Mouse (Mus musculus) testis, adult 2 months (tissue): ENCODE results near the gene Usp20. TPM values are rescaled to one million over a fixed set of nuclear protein-coding genes. Genes with fewer than 3 reads are reported as not detected.

ENCODE experiments used
- H3K27ac ChIP-seq: fragments of 200-500 bp; 2 replicates; pipeline ENCODE4 v1.5.1; 2012; ENCODE audit warnings: low read depth, low read length; ENCODE audit not compliant: control insufficient read depth, insufficient read depth
- H3K27me3 ChIP-seq: fragments of 200-500 bp; 2 replicates; pipeline ENCODE4 v1.6.1; 2012; ENCODE audit warnings: mild to moderate bottlenecking, low read length, moderate library complexity; ENCODE audit not compliant: control insufficient read depth, insufficient read depth
- H3K36me3 ChIP-seq: fragments of 200-500 bp; 2 replicates; pipeline ENCODE4 v1.6.1; 2012; ENCODE audit warnings: mild to moderate bottlenecking, low read length; ENCODE audit not compliant: control insufficient read depth, insufficient read depth
- H3K4me1 ChIP-seq: fragments of 200-500 bp; 2 replicates; pipeline ENCODE4 v1.6.1; 2012; ENCODE audit warnings: low read length; ENCODE audit not compliant: control insufficient read depth, insufficient read depth
- H3K4me3 ChIP-seq: fragments of 200-500 bp; 2 replicates; pipeline ENCODE4 v1.5.1; 2012; ENCODE audit warnings: low read depth, mild to moderate bottlenecking, low read length, moderate library complexity, mixed read lengths; ENCODE audit not compliant: control insufficient read depth
- CTCF ChIP-seq: fragments of 200-500 bp; IDR thresholded peaks from 2 replicates; pipeline ENCODE4 v1.5.1; 2012; ENCODE audit warnings: low read depth, mild to moderate bottlenecking, inconsistent platforms, low read length, moderate library complexity; ENCODE audit not compliant: control insufficient read depth, insufficient read depth, insufficient replicate concordance
- POLR2A ChIP-seq: fragments of 200-500 bp; IDR thresholded peaks from 2 replicates; pipeline ENCODE4 v1.6.1; 2012; ENCODE audit warnings: low read depth, mild to moderate bottlenecking, inconsistent platforms, low read length, moderate library complexity; ENCODE audit not compliant: control insufficient read depth
- polyA plus RNA-seq: library from polyadenylated mRNA; depleted of rRNA; stranded (reverse); fragments of >200 nt; gene quantifications from 2 replicates; pipeline ENCODE4 v1.2.3, GENCODE M21; 2012

Gene Usp20
- polyA plus RNA-seq, 1 experiment: 68.1 TPM

DNA sequence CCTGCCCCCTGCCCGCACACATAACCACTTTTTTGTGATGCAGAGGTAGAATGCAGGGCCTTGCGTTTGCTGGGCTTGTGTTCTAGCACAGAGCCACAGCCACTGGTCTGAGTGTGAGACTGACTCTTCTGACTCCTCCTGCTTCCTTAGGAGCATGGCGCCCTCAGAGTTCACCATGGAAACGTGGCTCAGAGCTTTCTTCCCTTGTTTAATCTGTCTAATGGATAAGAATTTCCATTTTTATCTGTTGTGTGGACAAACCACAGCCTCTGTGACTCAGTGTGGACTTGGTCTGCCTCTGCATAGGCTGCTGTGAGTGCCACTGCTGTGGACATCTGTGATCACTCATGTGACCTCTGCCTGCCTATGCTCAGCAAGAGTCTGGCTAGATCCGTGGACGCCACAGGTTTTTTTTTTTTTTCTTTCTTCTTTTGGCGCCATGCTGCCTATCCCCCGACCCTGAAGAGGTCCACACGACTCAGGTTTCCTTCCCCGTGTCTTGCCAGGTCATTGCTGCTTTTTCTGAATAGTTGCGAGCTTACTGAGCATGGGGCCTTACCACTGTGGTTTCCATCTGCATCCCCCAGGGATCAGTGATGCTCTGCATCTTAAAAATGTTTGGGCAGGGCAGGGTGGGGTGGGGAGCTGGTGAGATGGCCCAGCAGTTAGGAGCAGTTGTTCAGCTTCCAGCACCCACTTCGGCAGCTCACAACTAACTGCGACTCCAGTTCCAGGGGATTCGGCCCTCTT is 31.5 kb downstream of the Usp20 start:
- Histone ChIP-seq H3K27ac (no peak overlapping the region), H3K4me3 (no peak overlapping the region), H3K36me3 (no peaks in the 10 kb centered on the region; the same call in none of the 2 replicates), H3K27me3 (no peaks in the 10 kb centered on the region), H3K4me1 (no peaks in the 10 kb centered on the region)
- TF ChIP-seq CTCF: no peak
- no peak for TF ChIP-seq POLR2A

DNA sequence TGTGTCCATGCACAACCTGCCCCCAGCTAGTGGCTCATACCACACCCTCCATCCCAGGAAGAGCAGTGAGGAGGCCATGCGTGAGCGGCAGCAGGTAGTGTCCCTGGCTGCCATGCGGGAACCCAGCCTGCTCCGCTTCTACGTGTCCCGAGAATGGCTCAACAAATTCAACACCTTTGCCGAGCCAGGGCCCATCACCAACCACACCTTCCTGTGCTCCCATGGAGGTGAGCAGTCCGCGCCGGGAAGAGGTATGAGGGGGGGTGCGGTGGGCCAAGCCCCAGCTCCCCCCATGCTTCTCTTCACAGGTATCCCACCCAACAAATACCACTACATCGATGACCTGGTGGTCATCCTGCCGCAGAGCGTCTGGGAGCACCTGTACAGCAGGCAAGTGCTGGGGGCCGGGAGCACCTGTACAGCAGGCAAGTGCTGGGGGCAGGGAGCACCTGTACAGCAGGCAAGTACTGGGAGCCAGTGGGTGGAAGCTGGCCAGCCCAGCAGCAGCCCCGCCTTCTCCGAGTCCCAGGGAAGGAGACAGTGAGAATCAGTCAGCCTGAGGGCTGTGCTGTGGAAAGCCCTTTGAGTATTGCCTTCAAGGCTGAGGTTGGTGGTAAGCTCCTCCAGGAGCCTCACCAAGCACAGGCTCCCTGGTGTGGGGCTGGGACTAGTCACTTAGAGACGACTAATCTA is 35.7 kb downstream of the Usp20 start:
- no peak overlapping the region for H3K27ac ChIP-seq
- H3K27me3 ChIP-seq: no peaks in the 10 kb centered on the region
- no peak for TF ChIP-seq POLR2A
- no peak for TF ChIP-seq CTCF
- H3K36me3 ChIP-seq: no peaks in the 10 kb centered on the region; the same call in none of the 2 replicates
- no peaks in the 10 kb centered on the region for H3K4me1 ChIP-seq
- H3K4me3 ChIP-seq: no peak overlapping the region

DNA sequence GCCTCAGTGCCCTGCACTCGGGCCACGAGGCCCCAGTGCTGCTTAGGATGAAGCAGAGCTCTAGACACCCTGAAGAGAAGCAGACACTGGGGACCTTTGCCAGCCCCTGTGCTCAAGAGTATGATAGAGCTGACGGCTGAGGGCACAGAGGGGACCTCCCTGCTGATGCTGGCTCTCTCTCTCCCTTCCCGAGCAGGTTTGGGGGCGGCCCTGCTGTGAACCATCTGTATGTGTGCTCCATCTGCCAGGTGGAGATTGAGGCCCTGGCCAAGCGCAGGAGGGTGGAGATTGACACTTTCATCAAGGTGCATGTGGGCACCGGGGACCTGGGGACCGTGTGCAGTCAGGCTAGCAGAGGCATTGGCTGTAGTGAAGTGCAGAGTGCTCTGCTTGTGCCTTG is 36.4 kb downstream of the Usp20 start:
- no peak for TF ChIP-seq POLR2A
- TF ChIP-seq CTCF: no peak
- Histone ChIP-seq H3K27me3 (no peaks in the 10 kb centered on the region), H3K4me1 (no peaks in the 10 kb centered on the region), H3K27ac (no peak overlapping the region), H3K36me3 (no peaks in the 10 kb centered on the region; the same call in none of the 2 replicates), H3K4me3 (no peak overlapping the region)

DNA sequence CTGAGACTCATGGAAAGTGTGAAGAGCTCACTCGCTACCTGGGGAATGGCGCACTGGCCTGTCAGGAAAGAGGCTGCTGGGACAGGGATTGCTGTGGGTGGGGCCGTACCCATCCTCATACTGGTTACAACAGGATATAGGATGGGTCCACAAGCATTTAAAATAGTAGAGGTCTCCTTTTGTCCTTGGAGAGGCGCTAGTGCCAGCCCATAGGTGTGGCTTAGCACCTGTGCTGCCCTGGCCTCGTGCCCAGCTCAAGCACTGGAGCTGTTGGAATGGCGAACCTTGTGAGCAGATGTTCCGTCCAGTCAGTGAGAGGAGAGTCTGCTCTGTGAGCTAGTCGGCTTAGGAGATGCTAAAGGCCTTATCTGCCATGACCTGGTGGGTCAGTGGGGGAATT is 36.9 kb downstream of the Usp20 start:
- no peaks in the 10 kb centered on the region for H3K4me1 ChIP-seq
- no peak for TF ChIP-seq CTCF
- no peak for TF ChIP-seq POLR2A
- H3K4me3 ChIP-seq: no peak overlapping the region
- H3K27me3 ChIP-seq: no peaks in the 10 kb centered on the region
- H3K27ac ChIP-seq: no peak overlapping the region
- H3K36me3 ChIP-seq: no peaks in the 10 kb centered on the region; the same call in none of the 2 replicates

DNA sequence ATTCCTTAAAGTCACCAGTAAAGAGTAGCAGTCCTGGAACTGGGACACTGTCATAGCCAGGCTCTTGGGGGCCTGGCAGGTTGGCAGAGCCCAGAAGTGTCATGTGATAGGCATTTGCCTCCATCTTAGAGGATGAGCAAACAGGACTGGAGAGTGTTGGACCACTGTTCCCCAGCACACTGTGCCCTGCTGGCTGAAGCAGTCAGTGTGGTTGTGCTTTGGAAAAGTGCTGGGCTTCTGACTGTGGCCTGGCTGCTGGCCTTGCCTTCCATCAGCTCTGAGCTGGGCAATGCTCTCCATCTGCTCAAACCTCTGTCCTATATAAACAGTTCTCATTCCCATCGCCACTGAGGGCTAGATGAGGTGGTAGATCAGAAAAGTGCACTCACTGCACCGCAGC is 38.1 kb downstream of the Usp20 start:
- no peaks in the 10 kb centered on the region for H3K27me3 ChIP-seq
- no peaks in the 10 kb centered on the region; the same call in none of the 2 replicates for H3K36me3 ChIP-seq
- no peak overlapping the region for H3K27ac ChIP-seq
- H3K4me3 ChIP-seq: no peak overlapping the region
- no peaks in the 10 kb centered on the region for H3K4me1 ChIP-seq
- TF ChIP-seq POLR2A (no peak), CTCF (no peak)

DNA sequence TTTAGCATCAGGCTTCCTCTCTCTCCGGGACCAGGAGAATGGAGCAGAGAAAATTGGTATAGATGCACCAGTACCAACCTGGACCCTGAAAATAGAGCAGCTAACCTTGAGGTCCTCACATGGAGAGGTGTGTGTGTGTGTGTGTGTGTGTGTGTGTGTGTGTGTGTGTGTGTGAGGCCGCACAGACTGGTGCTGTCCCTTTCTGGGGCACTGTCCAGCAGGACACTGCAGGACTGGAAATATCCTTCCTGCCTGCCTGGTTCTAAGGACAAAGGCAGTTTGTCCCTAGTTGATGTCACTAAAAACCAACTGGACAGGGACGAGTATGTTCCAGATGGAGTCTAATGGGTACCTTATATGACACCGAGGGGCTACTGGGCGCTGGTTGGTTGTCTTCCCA is 41.9 kb downstream of the Usp20 start:
- Histone ChIP-seq H3K27ac (no peak overlapping the region), H3K4me1 (no peaks in the 10 kb centered on the region), H3K27me3 (no peaks in the 10 kb centered on the region), H3K36me3 (no peaks in the 10 kb centered on the region; the same call in 1 of the 2 replicates), H3K4me3 (no peak overlapping the region)
- no peak for TF ChIP-seq POLR2A
- no peak for TF ChIP-seq CTCF

DNA sequence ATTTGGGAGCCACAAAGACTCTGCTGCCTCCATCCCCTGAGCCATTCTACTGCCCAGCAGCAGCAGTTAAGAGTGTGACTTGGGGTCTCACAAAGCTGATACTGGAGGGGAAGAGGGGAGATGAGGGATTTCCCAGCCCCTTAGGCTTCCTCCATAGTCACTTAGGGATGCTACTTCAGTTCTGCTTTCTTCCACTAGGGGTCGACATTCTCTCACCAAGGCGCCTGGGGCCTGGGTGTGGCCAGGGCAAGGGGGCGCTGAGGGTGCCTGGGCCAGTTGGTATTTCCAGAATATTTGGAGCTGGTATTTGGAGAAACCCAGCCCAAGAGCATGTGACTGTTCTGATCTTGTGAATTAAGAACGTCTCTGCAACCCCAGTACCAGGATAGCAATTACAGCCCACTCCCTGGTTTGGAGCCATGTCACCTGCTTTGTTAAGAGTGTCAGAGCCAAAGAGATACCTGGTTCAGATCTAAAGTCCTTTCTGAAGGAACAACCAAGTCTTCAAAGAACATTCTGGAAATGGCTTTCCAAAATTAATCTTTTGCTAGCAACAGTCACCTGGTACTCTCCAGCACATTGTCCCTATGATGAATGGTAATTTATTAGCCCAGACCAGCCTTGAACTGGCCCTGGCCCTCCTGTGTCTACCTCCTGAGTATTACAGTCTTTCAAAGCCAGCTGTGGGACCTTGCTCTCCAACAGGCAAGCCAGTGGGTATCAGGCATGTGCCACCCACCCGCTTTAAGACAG is 42.7 kb downstream of the Usp20 start:
- no peak overlapping the region for H3K4me3 ChIP-seq
- H3K4me1 ChIP-seq: no peaks in the 10 kb centered on the region
- no peaks in the 10 kb centered on the region; the same call in 1 of the 2 replicates for H3K36me3 ChIP-seq
- H3K27ac ChIP-seq: no peak overlapping the region
- no peaks in the 10 kb centered on the region for H3K27me3 ChIP-seq
- TF ChIP-seq POLR2A: no peak
- TF ChIP-seq CTCF: peak; percentile 55; the same call in 1 of the 2 replicates
